Mouse (Mus musculus): ENCODE measurements around the gene Hras. TPM values are rescaled to one million over a fixed set of nuclear protein-coding genes. Genes with fewer than 3 reads are reported as not detected.
A peak's percentile ranks its signal among the peaks of the same experiment; 100 is the strongest.

Hras gene
- polyA plus RNA-seq, 1 experiment = 91.5 TPM

- 10% methylated on average over 43 of the region's 44 CpGs for WGBS
- TF ChIP-seq CTCF (IDR thresholded peaks at IDR 0.05; ENCODE audit: insufficient read depth, low read length) (no peak), POLR2A (IDR thresholded peaks at IDR 0.05; ENCODE audit: borderline replicate concordance, extremely low read depth, low read depth, low read length) (0 out of 2 replicates have a peak, but pooled peaks have one; percentile 8)
- H3K4me3 ChIP-seq (replicated peaks; ENCODE audit: extremely low read depth, low read depth, low read length) = peak overlapping the region; percentile 55
- peaks cover 8% of the 10 kb centered on the region for H3K4me1 ChIP-seq (ENCODE audit: control insufficient read depth, insufficient read depth, low read length)
- peak; percentile 93 for DNase-seq
Observed at GRCm38 (mm10) chr7:141221249-141222125, 27.7 kb upstream of the Hras start.

- Histone ChIP-seq H3K4me3 (replicated peaks; ENCODE audit: extremely low read depth, low read depth, low read length) (no peak overlapping the region), H3K4me1 (ENCODE audit: control insufficient read depth, insufficient read depth, low read length) (peaks cover 10% of the 10 kb centered on the region)
- DNase-seq = no peak
- WGBS = 58% methylated on average over 1 of the region's 1 CpGs
- TF ChIP-seq POLR2A (IDR thresholded peaks at IDR 0.05; ENCODE audit: borderline replicate concordance, extremely low read depth, low read depth, low read length) (no peak), CTCF (IDR thresholded peaks at IDR 0.05; ENCODE audit: insufficient read depth, low read length) (no peak)
Observed at GRCm38 (mm10) chr7:141220377-141220776, 26.6 kb upstream of the Hras start.

GRCm38 (mm10) chr7:141219558-141220099 is 25.8 kb upstream of the Hras start:
- Histone ChIP-seq H3K4me1 (ENCODE audit: control insufficient read depth, insufficient read depth, low read length) (peaks cover 10% of the 10 kb centered on the region), H3K4me3 (replicated peaks; ENCODE audit: extremely low read depth, low read depth, low read length) (no peak overlapping the region)
- no peak for TF ChIP-seq POLR2A (IDR thresholded peaks at IDR 0.05; ENCODE audit: borderline replicate concordance, extremely low read depth, low read depth, low read length)
- TF ChIP-seq CTCF (IDR thresholded peaks at IDR 0.05; ENCODE audit: insufficient read depth, low read length) = no peak
- WGBS = 93% methylated on average over 1 of the region's 1 CpGs
- no peak for DNase-seq

GRCm38 (mm10) chr7:141218557-141219133 is 24.8 kb upstream of the Hras start:
- no peak overlapping the region for H3K4me3 ChIP-seq (replicated peaks; ENCODE audit: extremely low read depth, low read depth, low read length)
- WGBS = 82% methylated on average over 5 of the region's 5 CpGs
- TF ChIP-seq CTCF (IDR thresholded peaks at IDR 0.05; ENCODE audit: insufficient read depth, low read length) = no peak
- no peak for TF ChIP-seq POLR2A (IDR thresholded peaks at IDR 0.05; ENCODE audit: borderline replicate concordance, extremely low read depth, low read depth, low read length)

GRCm38 (mm10) chr7:141218141-141218540 is 24.3 kb upstream of the Hras start:
- WGBS = 81% methylated on average over 3 of the region's 3 CpGs
- H3K4me1 ChIP-seq (ENCODE audit: control insufficient read depth, insufficient read depth, low read length) = peaks cover 10% of the 10 kb centered on the region
- TF ChIP-seq CTCF (IDR thresholded peaks at IDR 0.05; ENCODE audit: insufficient read depth, low read length) (no peak), POLR2A (IDR thresholded peaks at IDR 0.05; ENCODE audit: borderline replicate concordance, extremely low read depth, low read depth, low read length) (no peak)

More at GRCm38 (mm10) chr7:141218557-141219133, 24.8 kb upstream of the Hras start:
- H3K4me1 ChIP-seq (ENCODE audit: control insufficient read depth, insufficient read depth, low read length) = peaks cover 10% of the 10 kb centered on the region
- DNase-seq = no peak

GRCm38 (mm10) chr7:141217343-141218013 is 23.7 kb upstream of the Hras start:
- Histone ChIP-seq H3K4me3 (replicated peaks; ENCODE audit: extremely low read depth, low read depth, low read length) (no peak overlapping the region), H3K4me1 (ENCODE audit: control insufficient read depth, insufficient read depth, low read length) (peaks cover 10% of the 10 kb centered on the region)
- 84% methylated on average over 17 of the region's 17 CpGs for WGBS
- TF ChIP-seq CTCF (IDR thresholded peaks at IDR 0.05; ENCODE audit: insufficient read depth, low read length) (no peak), POLR2A (IDR thresholded peaks at IDR 0.05; ENCODE audit: borderline replicate concordance, extremely low read depth, low read depth, low read length) (no peak)
- no peak for DNase-seq

More at GRCm38 (mm10) chr7:141218141-141218540, 24.3 kb upstream of the Hras start:
- no peak for DNase-seq
- H3K4me3 ChIP-seq (replicated peaks; ENCODE audit: extremely low read depth, low read depth, low read length) = no peak overlapping the region

- peak overlapping the region; percentile 57 for H3K4me3 ChIP-seq (replicated peaks; ENCODE audit: extremely low read depth, low read depth, low read length)
- 0 out of 2 replicates have a peak, but pooled peaks cover 7% of the 10 kb centered on the region for H3K4me1 ChIP-seq (ENCODE audit: control insufficient read depth, insufficient read depth, low read length)
- TF ChIP-seq CTCF (IDR thresholded peaks at IDR 0.05; ENCODE audit: insufficient read depth, low read length) = no peak
- TF ChIP-seq POLR2A (IDR thresholded peaks at IDR 0.05; ENCODE audit: borderline replicate concordance, extremely low read depth, low read depth, low read length) = no peak
- DNase-seq = no peak
- 81% methylated on average over 11 of the region's 11 CpGs for WGBS
Observed at GRCm38 (mm10) chr7:141216894-141217293, 23.1 kb upstream of the Hras start.

- Histone ChIP-seq H3K4me3 (replicated peaks; ENCODE audit: extremely low read depth, low read depth, low read length) (peak overlapping the region; percentile 81), H3K4me1 (ENCODE audit: control insufficient read depth, insufficient read depth, low read length) (0 out of 2 replicates have a peak, but pooled peaks cover 7% of the 10 kb centered on the region)
- peak; percentile 87 for DNase-seq
- TF ChIP-seq POLR2A (IDR thresholded peaks at IDR 0.05; ENCODE audit: borderline replicate concordance, extremely low read depth, low read depth, low read length) = peak; percentile 72; the same call in 1 of the 2 replicates
- no peak for TF ChIP-seq CTCF (IDR thresholded peaks at IDR 0.05; ENCODE audit: insufficient read depth, low read length)
- WGBS = 2% methylated on average over 42 of the region's 42 CpGs
Observed at GRCm38 (mm10) chr7:141215880-141216733, 22.3 kb upstream of the Hras start.
